In genomic region chr9:44478959-44479605, GRCm38 (mm10) we compare ENCODE assay signal across 9 mouse cellular contexts. TPM values are rescaled to one million over a fixed set of nuclear protein-coding genes. Genes with fewer than 3 reads are reported as not detected.
DNase-seq lines count a peak whose midpoint lies in the region; ATAC-seq and TF ChIP-seq lines count a peak whose summit lies in the region.
"Had no signal": no experiment of that assay in that cellular context is flagged by ENCODE, and none has a peak within 500 bp of the region (broad histone marks: within the 10 kb centered on the region; RNA-seq: fewer than 3 reads in every experiment).

No protein-coding gene starts in this region.

- WGBS in intestine, postnatal 0 days = 1% methylated on average over 29 of the region's 29 CpGs
- WGBS in limb, embryonic 14.5 days = 1% methylated on average over 29 of the region's 29 CpGs
- WGBS in midbrain, embryonic 16.5 days = 0% methylated on average over 29 of the region's 29 CpGs

- peak; percentile 15; the same call in 1 of the 2 replicates for TF ChIP-seq CTCF in intestine, postnatal 0 days (IDR thresholded peaks at IDR 0.05; ENCODE audit: low read depth)

- peak overlapping the region; percentile 92 for H3K4me3 ChIP-seq in megakaryocyte, embryonic 14.5 days (replicated peaks)
- peak overlapping the region; percentile 74 for H3K4me3 ChIP-seq in intestine, postnatal 0 days (ENCODE audit: low read depth, low read length)
- peak overlapping the region; percentile 78 for H3K4me3 ChIP-seq in limb, embryonic 14.5 days (replicated peaks; ENCODE audit: low read length)
- peak overlapping the region; percentile 75 for H3K4me3 ChIP-seq in midbrain, embryonic 16.5 days (ENCODE audit: low read depth, low read length)

- H3K27me3 ChIP-seq in megakaryocyte, embryonic 14.5 days (replicated peaks) = peaks cover 41% of the 10 kb centered on the region
- no peaks in the 10 kb centered on the region for H3K27me3 ChIP-seq in intestine, postnatal 0 days (replicated peaks; ENCODE audit: control insufficient read depth, insufficient read depth, low read length)
- H3K27me3 ChIP-seq in limb, embryonic 14.5 days (ENCODE audit: control insufficient read depth, insufficient read depth, low read length) = no peaks in the 10 kb centered on the region
- H3K27me3 ChIP-seq in midbrain, embryonic 16.5 days (ENCODE audit: control insufficient read depth, insufficient read depth, low read depth, low read length) = no peaks in the 10 kb centered on the region
- H3K27me3 ChIP-seq: Patski had no signal

- TF ChIP-seq POLR2A in limb, embryonic 14.5 days (IDR thresholded peaks at IDR 0.05; ENCODE audit: borderline replicate concordance, extremely low read depth, insufficient read depth, insufficient read length) = no peak

- H3K36me3 ChIP-seq in megakaryocyte, embryonic 14.5 days (replicated peaks; ENCODE audit: low read length) = no peaks in the 10 kb centered on the region
- no peaks in the 10 kb centered on the region for H3K36me3 ChIP-seq in intestine, postnatal 0 days (ENCODE audit: control insufficient read depth, insufficient read depth)
- H3K36me3 ChIP-seq in limb, embryonic 14.5 days (ENCODE audit: control insufficient read depth, insufficient read depth, low read length) = no peaks in the 10 kb centered on the region
- no peaks in the 10 kb centered on the region for H3K36me3 ChIP-seq in midbrain, embryonic 16.5 days (ENCODE audit: control insufficient read depth, insufficient read depth, low read length)

- peak overlapping the region; percentile 63 for H3K9ac ChIP-seq in intestine, postnatal 0 days (ENCODE audit: low read depth, low read length)
- peak overlapping the region; percentile 70 for H3K9ac ChIP-seq in limb, embryonic 14.5 days (ENCODE audit: low read depth, low read length, severe bottlenecking)
- H3K9ac ChIP-seq in midbrain, embryonic 16.5 days (ENCODE audit: low read depth, low read length) = peak overlapping the region; percentile 85

- DNase-seq in cerebellum, postnatal 4 days (ENCODE audit: low spot score in 2 of 2) = peak; percentile 58 to 82
- peak; percentile 99 for DNase-seq in heart, adult 11 months
- peak; percentile 96 for DNase-seq in limb, embryonic 14.5 days (ENCODE audit: low spot score)
- peak; percentile 44 for DNase-seq in thymus, postnatal 25 days

- no peak for ATAC-seq in megakaryocyte, adult 5-6 weeks (ENCODE audit: poor library complexity, severe bottlenecking)
- ATAC-seq in intestine, postnatal 0 days = peak; percentile 50
- peak; percentile 76 for ATAC-seq in limb, embryonic 14.5 days (ENCODE audit: low FRiP score, low read depth)
- ATAC-seq in midbrain, embryonic 16.5 days = peak; percentile 69
- ATAC-seq: Patski had no signal

- H3K27ac ChIP-seq in intestine, postnatal 0 days (ENCODE audit: low read depth, low read length) = peak overlapping the region; percentile 95
- peak overlapping the region; percentile 94 for H3K27ac ChIP-seq in limb, embryonic 14.5 days (replicated peaks; ENCODE audit: low read depth, low read length)
- peak overlapping the region; percentile 98 for H3K27ac ChIP-seq in midbrain, embryonic 16.5 days (ENCODE audit: low read length)

- 0 out of 2 replicates have a peak, but pooled peaks cover 3% of the 10 kb centered on the region for H3K9me3 ChIP-seq in megakaryocyte, embryonic 14.5 days
- no peaks in the 10 kb centered on the region for H3K9me3 ChIP-seq in intestine, postnatal 0 days (ENCODE audit: control insufficient read depth)
- H3K9me3 ChIP-seq in limb, embryonic 14.5 days (ENCODE audit: control insufficient read depth, low read length) = no peaks in the 10 kb centered on the region
- H3K9me3 ChIP-seq in midbrain, embryonic 16.5 days (replicated peaks; ENCODE audit: control insufficient read depth, low read length, poor library complexity, severe bottlenecking) = no peaks in the 10 kb centered on the region

- peaks cover 54% of the 10 kb centered on the region for H3K4me1 ChIP-seq in megakaryocyte, embryonic 14.5 days
- 0 out of 2 replicates have a peak, but pooled peaks cover 3% of the 10 kb centered on the region for H3K4me1 ChIP-seq in intestine, postnatal 0 days (replicated peaks; ENCODE audit: control insufficient read depth, insufficient read depth, low read length)
- peaks cover 18% of the 10 kb centered on the region for H3K4me1 ChIP-seq in limb, embryonic 14.5 days (ENCODE audit: control insufficient read depth, insufficient read depth, low read length)
- H3K4me1 ChIP-seq in midbrain, embryonic 16.5 days (ENCODE audit: control insufficient read depth, insufficient read depth, low read length) = peaks cover 15% of the 10 kb centered on the region

- peak overlapping the region; percentile 98 for H3K4me2 ChIP-seq in intestine, postnatal 0 days (replicated peaks; ENCODE audit: low read depth)
- peak overlapping the region; percentile 97 for H3K4me2 ChIP-seq in limb, embryonic 14.5 days (replicated peaks; ENCODE audit: low read depth, low read length, severe bottlenecking)
- peak overlapping the region; percentile 64 for H3K4me2 ChIP-seq in midbrain, embryonic 16.5 days (ENCODE audit: low read length)

RNA-seq across cellular contexts. Expression of gene Bcl9l, which starts 3.5 kb away (rescaled TPM):
- polyA plus RNA-seq in megakaryocyte, embryonic 14.5 days (2012; ENCODE audit: insufficient read depth, low replicate concordance) = 11.6 and 16.1 TPM in 2 replicates
- total RNA-seq in megakaryocyte, adult 5-6 weeks (2015) = 6.0 TPM in 2 replicates
- total RNA-seq in megakaryocyte, adult 5-6 weeks (2017) = 2.6 and 3.0 TPM in 2 replicates
- polyA plus RNA-seq in intestine, postnatal 0 days (2015; fragmentation: Nextera tagmentation; extraction: Ambion mirVana) = 4.8 and 4.9 TPM in 2 replicates
- polyA plus RNA-seq in limb, embryonic 14.5 days (2012; rRNA removed) = 41.2 and 53.7 TPM in 2 replicates
- polyA plus RNA-seq in limb, embryonic 14.5 days (2014; fragmentation: Nextera tagmentation; extraction: Ambion mirVana) = 20.5 and 22.7 TPM in 2 replicates
- polyA plus RNA-seq in midbrain, embryonic 16.5 days (2015; fragmentation: Nextera tagmentation; extraction: Ambion mirVana) = 10.7 and 10.8 TPM in 2 replicates

RNA-seq across cellular contexts. Expression of gene Upk2, which starts 24.3 kb away (rescaled TPM):
- polyA plus RNA-seq in megakaryocyte, embryonic 14.5 days (2012; ENCODE audit: insufficient read depth, low replicate concordance) = not detected in 2 replicates
- total RNA-seq in megakaryocyte, adult 5-6 weeks (2015) = not detected in 2 replicates
- not detected in 2 replicates for total RNA-seq in megakaryocyte, adult 5-6 weeks (2017)
- polyA plus RNA-seq in intestine, postnatal 0 days (2015; fragmentation: Nextera tagmentation; extraction: Ambion mirVana) = not detected in 2 replicates
- 0.33 and 0.91 TPM in 2 replicates for polyA plus RNA-seq in limb, embryonic 14.5 days (2012; rRNA removed)
- polyA plus RNA-seq in limb, embryonic 14.5 days (2014; fragmentation: Nextera tagmentation; extraction: Ambion mirVana) = 0.40 TPM in 1 of 2 replicates, not detected in the other
- not detected in 2 replicates for polyA plus RNA-seq in midbrain, embryonic 16.5 days (2015; fragmentation: Nextera tagmentation; extraction: Ambion mirVana)
- polyA plus RNA-seq: Patski had no signal

RNA-seq across cellular contexts. Expression of gene Foxr1, which starts 38.1 kb away (rescaled TPM):
- not detected in 2 replicates for polyA plus RNA-seq in megakaryocyte, embryonic 14.5 days (2012; ENCODE audit: insufficient read depth, low replicate concordance)
- total RNA-seq in megakaryocyte, adult 5-6 weeks (2015) = not detected in 2 replicates
- not detected in 2 replicates for total RNA-seq in megakaryocyte, adult 5-6 weeks (2017)
- not detected in 2 replicates for polyA plus RNA-seq in intestine, postnatal 0 days (2015; fragmentation: Nextera tagmentation; extraction: Ambion mirVana)
- polyA plus RNA-seq in limb, embryonic 14.5 days (2012; rRNA removed) = not detected in 2 replicates
- not detected in 2 replicates for polyA plus RNA-seq in limb, embryonic 14.5 days (2014; fragmentation: Nextera tagmentation; extraction: Ambion mirVana)
- not detected in 2 replicates for polyA plus RNA-seq in midbrain, embryonic 16.5 days (2015; fragmentation: Nextera tagmentation; extraction: Ambion mirVana)
- polyA plus RNA-seq: Patski had no signal

Comparison
In these comparisons a context has a peak if more than half of its experiments do, and no peak if none do; other contexts are left out.
1. DNase-seq: peak in every context shown above with its lines; median percentile 99 in heart, adult 11 months; 96 in limb, embryonic 14.5 days; 70 in cerebellum, postnatal 4 days; 44 in thymus, postnatal 25 days.